Mouse (Mus musculus) adrenal gland, adult (tissue): Measurements from ENCODE around the gene Akap13.
"Not testable (repeated sequence)": the region's sequence is repeated elsewhere in the genome, so short reads cannot be mapped to it uniquely, and the experiment has no call there.

Source experiments
- DNase-seq, 2 experiments: peaks; one replicate each; pipeline ENCODE4 v3.0.0; 2022 to 2023; ENCODE audit warnings: low spot score in 1 of 2; ENCODE audit not compliant: inconsistent age in 2 of 2

The Akap13 gene

DNA sequence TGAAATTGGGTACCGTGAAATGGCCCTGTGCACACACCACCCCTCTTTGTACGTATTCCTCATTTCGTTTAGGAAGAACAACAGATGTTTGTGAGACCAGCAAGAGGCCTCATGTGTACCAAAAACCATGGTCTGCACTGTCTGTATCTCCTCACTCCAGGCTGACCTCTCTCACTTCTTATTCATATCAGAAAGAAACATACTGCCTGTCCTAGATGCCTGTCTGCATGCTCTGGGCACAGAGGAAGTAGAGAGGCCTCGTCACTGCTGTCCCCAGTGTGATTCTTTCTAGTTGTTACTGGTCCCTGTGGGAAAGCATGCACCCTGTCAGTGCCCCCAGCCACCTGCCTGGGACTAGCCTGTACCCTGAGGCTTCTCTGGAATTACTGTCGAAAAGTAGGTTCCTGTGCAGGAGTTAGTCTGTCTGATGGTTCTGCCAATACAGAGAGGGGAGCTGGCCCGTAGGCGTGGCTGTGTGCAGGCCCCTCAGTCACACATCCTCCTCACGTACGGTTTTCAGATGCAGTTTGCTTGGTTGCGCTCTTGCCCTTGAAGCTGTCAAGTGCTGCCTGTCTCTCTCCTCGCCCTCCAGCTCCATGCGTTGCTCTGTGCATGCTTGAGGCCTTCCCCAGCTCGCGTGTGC is 295.9 kb downstream of the Akap13 start:
- no peak for DNase-seq

DNA sequence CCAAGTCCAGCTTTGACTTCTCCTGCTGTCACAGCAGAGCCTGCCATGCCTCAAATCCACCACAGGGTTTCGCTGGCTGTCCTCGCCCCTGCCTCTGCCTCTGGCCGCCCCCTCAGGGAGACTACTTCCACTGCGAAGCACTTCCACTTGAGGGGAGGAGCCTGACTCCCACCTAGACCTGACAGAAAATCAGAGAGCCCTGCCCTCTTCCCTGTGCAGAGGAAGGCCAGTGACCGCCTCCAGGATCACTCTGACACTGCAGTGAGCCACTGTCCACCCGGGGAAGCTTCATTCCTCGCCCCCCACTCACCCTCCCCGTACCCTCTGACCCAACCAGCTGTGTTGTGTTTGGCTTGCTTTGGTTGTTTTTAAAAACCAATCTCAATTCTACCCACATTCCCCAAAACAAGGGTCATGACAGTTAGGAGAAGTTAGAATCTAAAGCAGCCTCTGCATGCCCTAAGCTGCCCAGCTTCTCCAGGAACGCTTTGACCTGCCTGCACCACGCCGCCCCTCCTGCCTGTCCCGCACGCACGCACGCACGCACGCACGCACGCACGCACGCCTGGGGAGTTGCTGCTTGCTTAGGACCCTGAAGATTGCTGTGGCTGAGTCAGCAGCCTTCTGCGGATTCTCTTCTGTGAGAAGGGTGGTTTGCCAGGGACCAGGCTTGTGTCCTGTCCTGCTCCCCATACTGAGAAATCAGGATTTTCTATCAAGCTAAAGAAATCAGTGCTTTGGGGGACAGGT is 297.3 kb downstream of the Akap13 start:
- DNase-seq: peak in 1 of 2 experiments; percentile 46

DNA sequence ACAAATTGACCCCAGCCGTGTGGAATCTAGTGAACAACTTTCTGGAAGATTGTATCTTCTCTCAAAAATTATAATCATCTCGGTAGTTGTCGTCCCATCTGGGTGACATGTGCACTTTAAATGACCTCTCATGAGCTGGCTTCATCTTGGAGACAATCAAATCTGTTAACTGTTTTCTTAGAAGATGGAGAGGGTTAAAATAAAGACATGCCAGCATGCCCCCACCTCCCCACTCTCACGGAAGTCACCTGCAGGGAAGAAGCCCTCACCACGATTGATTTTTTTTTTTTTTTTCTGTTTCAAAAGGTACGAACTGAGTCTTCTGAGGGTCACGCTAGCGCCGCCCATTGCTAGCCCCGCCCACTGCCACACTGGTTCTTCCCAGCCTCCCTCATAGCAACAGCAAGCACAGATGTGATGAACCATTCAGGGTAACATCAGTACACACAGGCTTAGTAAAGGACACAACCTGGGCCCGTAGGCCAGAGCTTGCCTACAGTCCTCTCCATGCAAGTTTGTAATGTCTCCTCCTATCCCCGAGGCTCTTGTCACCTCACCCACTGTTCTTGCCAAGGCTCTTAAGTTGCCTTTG is 298.0 kb downstream of the Akap13 start:
- DNase-seq: no peak

DNA sequence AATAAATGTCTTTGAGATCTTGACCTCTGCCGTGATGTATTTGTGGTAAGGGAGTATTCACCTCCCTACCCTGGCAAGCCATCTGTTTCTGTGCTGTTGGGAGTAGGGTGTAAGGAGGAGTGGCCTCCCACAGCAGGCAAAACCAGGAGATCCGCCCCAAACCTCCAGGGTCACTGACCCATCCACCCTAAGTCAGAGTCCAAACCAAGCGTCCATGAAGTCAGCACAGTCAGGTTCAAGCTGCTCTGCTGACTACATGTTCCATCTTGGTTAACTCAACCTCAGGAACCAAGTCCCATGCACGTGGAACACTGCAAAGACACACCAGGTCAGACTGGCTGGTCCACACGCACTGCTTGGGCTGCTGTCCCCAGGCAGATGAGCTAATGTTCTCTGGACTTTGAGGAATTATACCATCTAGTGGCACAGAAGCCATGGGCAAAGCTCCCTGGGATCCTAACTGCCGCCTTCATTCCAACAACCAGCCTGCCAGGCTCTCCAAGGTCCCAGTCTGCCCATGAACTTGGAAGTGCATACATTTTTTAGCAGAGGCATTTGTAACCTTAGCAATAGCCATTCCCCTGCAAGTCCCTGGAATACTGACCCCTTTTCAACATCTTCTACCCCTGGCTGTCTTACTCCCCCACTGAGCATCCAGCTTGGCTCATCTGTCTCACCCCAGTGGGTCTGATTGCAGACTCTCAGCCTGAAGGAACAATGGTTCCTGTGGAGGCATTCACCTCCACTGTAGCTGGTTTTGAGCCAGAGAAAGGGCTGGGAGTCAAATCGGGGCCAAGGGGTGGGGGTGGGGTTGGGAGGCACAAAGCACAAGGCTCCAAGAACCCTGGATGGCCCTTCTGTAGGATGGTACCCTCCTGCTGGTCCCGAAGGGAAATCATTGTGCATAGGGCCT is 299.5 kb downstream of the Akap13 start:
- peak in 1 of 2 experiments; percentile 54 for DNase-seq

DNA sequence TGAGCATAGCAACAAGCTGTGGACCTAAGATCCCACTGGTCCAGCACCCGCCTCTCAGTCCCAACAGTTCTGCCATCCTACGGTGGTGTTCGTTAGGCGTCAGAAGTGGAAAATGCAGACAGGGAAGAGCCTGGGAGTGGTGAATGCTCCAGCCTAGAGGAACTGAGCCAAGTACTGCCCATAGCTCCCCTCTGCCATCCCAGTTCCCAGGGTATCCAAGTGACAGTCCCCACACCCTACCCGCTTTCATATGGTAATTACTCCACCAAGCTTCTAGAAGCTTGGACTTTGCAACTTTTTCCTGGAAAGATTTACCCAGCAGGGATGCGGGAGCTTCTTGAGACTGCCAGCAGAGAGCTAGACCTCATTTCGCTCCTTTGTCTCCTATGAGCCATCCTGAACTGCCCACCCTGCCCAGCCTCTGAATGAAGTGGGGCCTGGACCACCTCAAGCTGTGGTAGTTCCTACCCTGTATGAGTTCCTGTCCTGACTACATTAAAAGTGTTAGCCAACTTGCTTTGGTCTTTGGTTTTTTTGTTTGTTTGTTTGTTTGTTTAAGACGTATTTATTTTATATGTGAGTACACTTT is 300.6 kb downstream of the Akap13 start:
- no peak for DNase-seq

DNA sequence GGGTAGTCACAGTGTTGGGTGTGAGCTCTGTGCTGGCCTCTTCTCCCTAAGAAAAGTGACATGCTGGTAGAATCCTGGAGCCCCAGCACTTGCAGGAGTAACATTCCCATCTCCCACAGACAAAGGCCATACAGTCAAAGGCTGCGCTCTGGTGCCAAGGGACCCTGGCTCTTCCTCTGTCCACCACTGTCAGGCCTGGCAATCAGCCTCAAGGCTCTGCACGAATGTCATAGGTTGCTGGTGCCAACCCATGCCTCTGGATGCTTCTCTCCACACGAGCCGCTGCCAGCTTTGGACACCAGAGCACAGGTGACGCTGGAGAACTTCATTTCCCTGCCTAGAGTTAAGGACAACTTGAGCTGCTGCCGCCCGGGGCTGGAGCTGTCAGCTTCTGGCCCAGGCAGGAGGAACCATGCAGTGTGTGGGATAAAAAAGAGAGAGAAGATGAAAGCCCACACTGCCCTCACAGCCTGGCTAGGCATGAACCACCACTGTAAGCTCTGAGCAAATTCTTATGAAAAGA is 304.7 kb downstream of the Akap13 start:
- no peak for DNase-seq

DNA sequence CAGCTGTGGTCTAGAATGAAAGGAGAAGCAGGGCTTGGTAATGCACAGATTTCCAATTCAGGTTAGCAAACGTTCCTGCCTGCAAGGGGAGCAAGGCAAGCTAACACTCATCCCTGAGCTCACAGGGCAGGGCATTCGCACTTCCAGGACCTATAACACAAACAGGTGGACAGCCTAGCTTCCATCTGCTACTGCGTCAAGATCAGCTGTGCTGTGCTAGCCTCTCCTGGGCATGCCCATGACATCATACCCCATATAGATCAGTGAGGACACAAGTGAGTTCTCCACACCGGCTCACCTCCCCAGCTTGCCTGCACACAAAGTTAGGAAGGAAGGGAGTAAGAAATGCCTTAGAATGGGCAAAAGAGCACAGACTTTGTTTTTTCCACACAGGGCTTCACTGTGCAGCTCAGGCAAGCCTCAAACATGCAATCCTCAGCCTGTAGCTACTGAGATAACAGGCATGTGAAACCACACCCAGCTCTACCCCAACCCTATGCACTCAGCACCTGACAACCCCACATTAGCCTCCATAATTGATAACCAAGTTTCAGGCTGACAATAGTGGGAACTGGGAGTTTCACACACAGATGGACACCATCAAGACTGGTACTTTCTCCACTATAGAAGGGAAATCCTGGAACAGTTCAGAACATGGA is 305.5 kb downstream of the Akap13 start:
- not testable (repeated sequence) for DNase-seq

DNA sequence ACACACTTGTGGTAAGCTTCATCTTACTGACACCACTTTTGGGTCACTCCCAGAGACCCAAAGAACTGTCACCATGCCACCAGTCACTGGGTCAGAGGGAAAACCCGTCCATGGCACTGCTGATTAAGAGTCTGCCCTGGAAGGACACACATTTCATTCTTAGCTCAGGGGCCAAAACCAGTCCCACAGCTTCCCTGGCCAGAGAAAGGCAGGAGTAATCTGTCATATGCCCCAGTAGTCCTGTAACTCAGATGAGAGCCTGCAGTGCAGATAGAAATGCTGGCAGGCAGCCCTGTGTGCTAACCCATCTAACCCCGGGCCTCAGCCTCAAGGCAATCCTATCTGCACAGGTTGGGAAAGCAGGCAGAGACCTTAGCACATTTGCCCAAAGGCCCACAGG is 306.9 kb downstream of the Akap13 start:
- DNase-seq: peak in 1 of 2 experiments; percentile 56

DNA sequence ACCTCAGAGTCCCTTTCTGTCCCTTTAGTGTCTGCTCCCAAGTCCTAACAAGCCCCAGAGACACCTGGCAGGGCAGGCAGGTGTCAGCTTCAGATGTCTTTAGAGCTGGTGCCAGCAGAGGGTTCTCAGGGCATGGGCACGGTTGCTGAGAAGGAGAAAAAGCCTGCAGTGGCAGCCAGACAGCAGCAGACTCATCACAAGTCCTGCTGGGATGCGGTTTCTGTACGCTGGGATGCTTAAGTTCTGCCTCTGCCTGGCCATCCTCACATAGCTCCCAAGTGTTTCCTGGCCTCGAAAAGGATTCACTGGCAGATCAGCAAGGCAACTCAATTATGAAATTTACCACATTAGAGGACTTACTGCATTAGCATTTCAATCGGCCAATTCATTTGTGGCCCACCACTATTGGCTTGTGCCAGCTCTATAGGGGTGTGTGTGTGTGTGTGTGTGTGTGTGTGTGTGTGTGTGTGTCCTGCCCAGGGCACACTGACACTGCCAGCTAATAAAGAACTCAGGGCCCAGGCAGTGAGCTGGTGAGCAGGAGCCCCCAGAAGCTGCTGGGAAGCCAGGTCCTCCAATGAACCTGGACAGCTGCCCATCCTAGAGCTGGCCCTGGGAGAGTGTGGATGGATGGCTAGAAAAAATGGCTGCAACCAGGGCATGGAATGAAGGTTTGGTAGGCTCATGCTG is 311.9 kb downstream of the Akap13 start:
- not testable (repeated sequence) for DNase-seq

DNA sequence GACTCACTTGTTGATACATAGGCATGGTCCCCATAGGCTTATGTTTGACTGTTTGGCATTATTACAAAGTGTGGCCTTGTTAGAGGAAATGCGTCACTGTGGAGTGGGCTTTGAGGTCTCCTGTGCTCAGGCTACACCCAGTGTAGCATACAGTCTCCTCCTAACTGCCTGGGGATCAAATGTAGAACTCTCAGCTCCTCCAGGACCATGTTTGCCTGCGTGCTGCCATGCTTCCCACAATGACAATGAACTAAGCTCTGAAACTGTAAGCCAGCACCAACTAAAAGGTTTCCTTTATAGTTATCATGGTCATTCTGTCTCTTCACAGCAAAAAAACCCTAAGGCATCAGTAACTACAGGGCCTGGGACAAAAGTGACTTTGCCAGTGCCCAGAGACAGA is 312.8 kb downstream of the Akap13 start:
- no peak for DNase-seq

DNA sequence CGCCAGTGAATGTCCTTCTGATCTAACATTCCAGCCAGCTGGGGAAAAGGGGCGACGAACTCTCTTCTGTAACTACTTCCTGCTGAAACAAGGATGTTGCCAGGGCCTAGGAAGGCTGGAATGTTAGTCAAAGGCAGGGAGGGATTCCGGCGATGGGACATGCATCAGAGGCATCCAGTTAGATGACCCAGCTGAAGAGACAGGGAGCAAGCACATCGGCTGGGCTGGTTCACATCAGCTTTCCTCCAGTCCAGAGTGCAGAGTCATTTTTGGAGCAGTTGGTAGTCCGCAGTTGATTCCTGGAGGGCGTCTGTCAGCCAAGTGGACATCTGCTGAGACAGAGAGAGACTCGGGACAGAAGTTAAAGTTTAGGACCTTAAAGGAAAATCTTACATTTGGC is 314.6 kb downstream of the Akap13 start:
- DNase-seq: no peak

DNA sequence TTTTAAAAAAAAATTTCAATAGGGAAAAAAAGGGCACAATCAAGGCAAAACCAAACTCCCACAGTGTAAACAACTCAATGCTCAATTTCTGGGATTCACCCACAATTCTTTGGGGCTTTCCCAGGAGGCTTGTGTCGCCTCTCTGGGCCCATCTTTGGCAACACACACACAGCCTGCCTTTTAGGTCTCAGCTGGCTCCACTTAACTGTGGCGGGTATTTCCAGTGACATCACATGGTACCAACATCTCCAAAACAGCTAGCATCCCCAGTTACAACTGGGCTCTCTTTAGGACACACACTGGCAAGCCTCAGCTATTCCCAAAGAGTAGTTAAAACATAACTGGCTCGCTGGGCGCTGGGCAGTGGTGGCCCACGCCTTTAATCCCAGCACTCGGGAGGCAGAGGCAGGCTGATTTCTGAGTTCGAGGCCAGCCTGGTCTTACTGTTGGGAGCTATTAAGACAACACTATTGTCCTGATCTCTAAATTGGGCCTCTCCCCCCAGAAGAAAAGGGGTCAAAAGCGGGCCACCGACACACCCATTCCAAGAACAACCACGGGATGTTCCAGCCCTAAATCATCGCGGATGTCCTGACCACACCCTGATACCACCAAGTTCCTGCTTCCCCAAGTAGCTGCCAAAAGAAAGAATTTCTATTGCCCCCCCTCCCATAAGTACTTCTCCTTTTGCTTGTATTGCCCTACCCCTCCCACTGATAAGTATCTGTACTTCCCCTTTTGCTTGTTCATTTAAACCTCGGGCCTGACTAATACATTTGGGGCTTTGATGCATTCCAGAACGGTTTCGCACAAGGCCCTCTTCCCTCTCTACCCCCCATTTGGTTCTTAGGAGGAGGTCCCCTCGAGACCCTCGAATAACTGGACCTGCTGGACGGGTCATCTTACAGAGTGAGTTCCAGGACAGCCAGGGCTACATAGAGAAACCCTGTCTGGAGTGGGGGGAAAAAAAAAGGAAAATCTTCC is 319.1 kb downstream of the Akap13 start:
- not testable (repeated sequence) for DNase-seq

DNA sequence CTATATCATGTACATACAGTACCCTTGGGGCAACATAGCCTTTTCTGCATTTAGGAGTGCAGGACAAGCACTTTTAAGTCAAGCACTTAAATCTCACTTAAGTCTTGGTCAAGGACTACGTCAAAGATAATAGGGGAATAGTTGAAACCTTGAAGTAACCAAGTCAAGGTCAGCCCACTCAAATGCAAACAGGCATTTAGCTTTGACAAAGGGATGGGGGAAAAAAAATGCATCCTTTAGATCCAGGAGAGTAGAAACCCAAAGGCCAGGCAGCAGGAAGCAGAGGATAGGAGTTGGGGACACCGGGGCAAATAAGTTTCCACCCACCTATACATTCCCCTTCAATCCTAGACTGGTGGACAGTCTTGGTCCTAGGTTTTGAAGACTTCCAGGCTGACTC is 322.7 kb downstream of the Akap13 start:
- no peak for DNase-seq

DNA sequence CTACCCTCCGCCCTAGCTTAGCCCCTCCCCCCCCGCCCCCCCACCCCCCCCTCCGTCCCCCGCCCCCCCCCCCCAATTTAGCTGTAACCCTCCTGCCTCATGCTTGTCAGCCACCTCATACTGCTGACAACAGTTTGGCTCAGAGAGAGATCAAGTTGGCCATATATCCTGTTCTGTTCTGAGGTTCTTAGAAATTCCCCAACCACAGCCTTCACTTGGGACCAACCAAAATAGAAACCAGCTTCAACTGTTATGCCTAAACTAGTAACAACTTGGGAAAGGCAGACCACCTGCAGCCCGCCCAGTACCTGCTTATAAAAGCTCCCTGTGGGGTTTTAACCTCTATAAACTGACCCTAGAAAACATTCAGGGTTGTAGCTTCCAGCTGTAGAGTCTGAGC is 325.5 kb downstream of the Akap13 start:
- DNase-seq: peak in 1 of 2 experiments; percentile 47

DNA sequence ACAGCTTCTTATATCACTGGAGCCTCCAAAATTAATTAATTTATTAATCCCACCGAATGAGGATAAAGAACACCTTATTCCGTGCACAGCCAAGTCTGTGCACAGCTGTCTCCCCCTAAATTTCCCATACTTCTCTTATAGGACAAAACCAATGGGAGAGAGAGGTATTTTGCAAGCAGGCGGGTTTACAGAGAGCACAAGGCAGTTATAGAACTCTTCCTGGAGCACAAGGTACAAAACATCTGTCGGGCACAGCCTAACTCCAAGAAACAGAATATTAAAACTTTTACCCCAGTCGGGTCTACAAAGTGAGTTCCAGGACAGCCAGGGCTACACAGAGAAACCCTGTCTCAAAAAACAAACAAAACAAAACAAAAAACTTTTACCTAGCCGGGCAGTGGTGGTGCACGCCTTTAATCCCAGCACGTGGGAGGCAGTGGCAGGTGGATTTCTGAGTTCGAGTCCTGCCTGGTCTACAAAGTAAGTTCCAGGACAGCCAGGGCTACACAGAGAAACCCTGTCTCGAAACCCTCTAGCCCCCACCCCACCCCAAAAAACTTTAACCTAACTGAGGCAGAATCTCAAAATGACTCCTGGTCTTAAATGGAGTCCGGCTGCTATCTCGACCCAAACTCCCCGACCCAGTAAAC is 326.1 kb downstream of the Akap13 start:
- DNase-seq: no peak

DNA sequence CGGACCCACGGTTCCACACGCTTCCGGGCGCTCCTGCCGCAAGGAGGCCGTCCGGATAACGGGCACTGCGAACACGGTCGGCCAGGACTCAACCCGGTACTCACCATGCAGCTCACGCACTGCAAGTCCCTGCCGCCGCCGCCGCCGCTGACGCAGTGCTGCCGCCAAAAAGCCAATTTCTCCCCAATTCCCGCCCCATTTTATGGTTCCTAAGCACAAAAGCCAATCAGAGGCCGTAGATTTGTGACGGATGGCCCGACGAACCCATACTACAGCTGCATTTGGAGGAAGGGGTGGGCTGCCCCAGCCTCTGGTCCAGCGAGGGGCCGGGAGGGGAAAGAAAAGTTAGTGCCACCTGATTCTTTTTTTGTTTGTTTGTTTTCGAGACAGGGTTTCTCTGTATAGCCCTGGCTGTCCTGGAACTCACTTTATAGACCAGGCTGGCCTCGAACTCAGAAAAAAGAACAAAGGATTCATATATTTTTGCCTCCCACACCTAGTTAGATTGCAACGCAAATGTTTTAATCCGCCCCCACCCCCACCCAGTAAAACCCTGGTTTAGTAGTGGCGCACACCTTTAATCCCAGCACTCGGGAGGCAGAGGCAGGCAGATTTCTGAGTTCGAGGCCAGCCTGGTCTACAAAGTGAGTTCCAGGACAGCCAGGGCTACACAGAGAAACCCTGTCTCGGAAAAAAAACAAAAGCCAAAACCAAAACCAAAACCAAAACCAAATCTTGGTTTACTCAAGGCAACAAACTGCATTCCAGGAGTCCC is 326.8 kb downstream of the Akap13 start:
- DNase-seq: peak; percentile 93 to 97

DNA sequence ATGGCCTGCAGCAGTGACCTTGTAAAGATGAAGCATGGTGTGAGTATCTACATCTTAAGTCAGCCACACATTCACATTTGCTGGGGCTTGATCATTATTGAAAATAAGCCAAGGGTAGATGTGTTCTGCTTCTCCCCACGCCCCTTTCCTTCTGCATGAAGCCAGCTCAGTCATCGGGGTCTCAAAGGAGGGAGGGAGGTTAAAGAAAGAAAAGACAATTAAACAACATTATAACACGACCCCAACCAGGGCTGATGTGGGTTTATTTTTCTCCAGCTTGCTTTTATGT is 327.3 kb downstream of the Akap13 start:
- peak in 1 of 2 experiments; percentile 64 for DNase-seq
